Mouse (Mus musculus): ENCODE data around the gene Tmem191c. TPM values are rescaled to one million over a fixed set of nuclear protein-coding genes. Genes with fewer than 3 reads are reported as not detected.

The Tmem191c gene
- polyA plus RNA-seq, 1 experiment from 2014 or later = 2.2 TPM

DNA sequence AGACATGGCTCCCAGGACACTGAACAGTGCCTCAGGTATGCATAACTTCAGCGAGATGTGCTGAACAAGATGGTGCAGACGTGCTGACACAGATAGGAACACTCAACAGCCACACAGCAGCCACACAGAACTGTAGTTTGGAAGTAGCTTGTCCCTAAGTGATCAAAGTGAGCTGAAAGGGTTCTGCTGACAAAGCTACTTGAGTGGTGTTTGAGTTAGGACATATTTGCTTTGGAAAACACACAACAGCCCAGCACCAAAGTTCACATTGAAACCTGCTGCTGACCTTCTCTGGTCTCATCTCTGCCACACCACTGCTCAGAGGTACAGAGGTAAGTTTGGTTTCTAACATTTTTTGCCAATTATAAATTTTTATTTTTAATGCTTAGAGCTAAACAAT, 55.2 kb downstream of the Tmem191c start, which contains the start of gene Serpind1:
Gene Serpind1 (plus strand): TSS at position 256 of the 400 bp plus-strand sequence.
- Histone ChIP-seq H3K27ac (no peak within 1 kb of the TSS), H3K4me3 (ENCODE audit: inconsistent target) (no peak within 1 kb of the TSS), H3K36me3 (ENCODE audit: inconsistent target) (peaks cover 3% of the 10 kb centered on the region; the same call in 1 of the 2 replicates), H3K79me2 (ENCODE audit: inconsistent target) (no peaks in the 10 kb centered on the region)
- WGBS (ENCODE audit: missing documents) = 95% methylated on average over 2 of the region's 2 CpGs

DNA sequence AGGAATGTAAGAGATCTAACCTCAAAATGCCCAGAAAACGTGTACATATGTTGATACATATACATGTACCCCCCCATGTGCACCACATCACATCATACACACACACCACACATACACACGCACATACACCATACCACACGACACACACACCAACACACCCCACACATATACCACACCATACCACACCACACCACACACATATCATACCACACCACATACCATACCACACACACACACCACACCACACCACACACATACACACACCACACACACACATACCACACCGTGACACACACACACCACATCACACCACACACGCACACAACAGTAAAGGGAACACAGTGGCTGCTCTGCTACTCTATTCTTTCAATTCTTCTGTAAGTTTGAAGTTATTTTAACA, 56.0 kb downstream of the Tmem191c start:
- WGBS (ENCODE audit: missing documents) = 96% methylated on average over 4 of the region's 5 CpGs
- Histone ChIP-seq H3K36me3 (ENCODE audit: inconsistent target) (no peaks in the 10 kb centered on the region), H3K4me3 (ENCODE audit: inconsistent target) (no peak overlapping the region), H3K79me2 (ENCODE audit: inconsistent target) (no peaks in the 10 kb centered on the region), H3K27ac (no peak overlapping the region)

Other genes starting within 250 kb of the Tmem191c start
- gene Ypel1, start 206.4 kb upstream of the Tmem191c start, polyA plus RNA-seq (2018) = 0.14 to 0.25 TPM in 2 of 3 replicates, not detected in the other
- 57.9 to 116 TPM (median 63.8 TPM) in 3 replicates for gene Ppil2, start 164.8 kb upstream of the Tmem191c start, polyA plus RNA-seq (2018)
- 1.1 to 4.8 TPM (median 2.5 TPM) in 3 replicates for gene 2610318N02Rik, start 150.9 kb upstream of the Tmem191c start, polyA plus RNA-seq (2018)
- gene Sdf2l1, start 143.7 kb upstream of the Tmem191c start, polyA plus RNA-seq (2018) = 56.1 to 133 TPM (median 86.1 TPM) in 3 replicates
- 1.3 to 7.1 TPM (median 2.0 TPM) in 3 replicates for gene Ydjc, start 131.5 kb upstream of the Tmem191c start, polyA plus RNA-seq (2018)
- 0.03 to 0.11 TPM in 2 of 3 replicates, not detected in the other for gene Ccdc116, start 128.8 kb upstream of the Tmem191c start, polyA plus RNA-seq (2018)
- gene Ube2l3, start 73.4 kb upstream of the Tmem191c start, polyA plus RNA-seq (2018) = 216 to 529 TPM (median 268 TPM) in 3 replicates
- gene Rimbp3, start 67.5 kb upstream of the Tmem191c start, polyA plus RNA-seq (2018) = not detected in 3 replicates
- 1.1 to 1.4 TPM (median 1.4 TPM) in 3 replicates for gene Hic2, start 42.5 kb upstream of the Tmem191c start, polyA plus RNA-seq (2018)
- gene Serpind1, start 55.3 kb downstream of the Tmem191c start, polyA plus RNA-seq (2018) = not detected in 3 replicates
- gene Snap29, start 129.9 kb downstream of the Tmem191c start, polyA plus RNA-seq (2018) = 51.2 to 107 TPM (median 60.8 TPM) in 3 replicates
- gene Pi4ka, start 130.2 kb downstream of the Tmem191c start, polyA plus RNA-seq (2018) = 59.6 to 75.6 TPM (median 64.3 TPM) in 3 replicates
- 19.6 to 25.1 TPM (median 24.7 TPM) in 3 replicates for gene Crkl, start 175.9 kb downstream of the Tmem191c start, polyA plus RNA-seq (2018)
- gene Aifm3, start 213.5 kb downstream of the Tmem191c start, polyA plus RNA-seq (2018) = not detected in 3 replicates
- gene Lztr1, start 232.6 kb downstream of the Tmem191c start, polyA plus RNA-seq (2018) = 23.8 to 33.8 TPM (median 28.9 TPM) in 3 replicates

Data from macrophage (primary cell).